Mouse (Mus musculus) cerebellum, adult 11-12 months (tissue): Measurements from ENCODE around the gene Eif4enif1.

Experiments used
- DNase-seq: peaks from one replicate; pipeline ENCODE4 v3.0.0; 2022

Eif4enif1 gene

GRCm38 (mm10) chr11:3278351-3278750 lies 76.2 kb downstream of the Eif4enif1 start:
- DNase-seq = no peak

DNA sequence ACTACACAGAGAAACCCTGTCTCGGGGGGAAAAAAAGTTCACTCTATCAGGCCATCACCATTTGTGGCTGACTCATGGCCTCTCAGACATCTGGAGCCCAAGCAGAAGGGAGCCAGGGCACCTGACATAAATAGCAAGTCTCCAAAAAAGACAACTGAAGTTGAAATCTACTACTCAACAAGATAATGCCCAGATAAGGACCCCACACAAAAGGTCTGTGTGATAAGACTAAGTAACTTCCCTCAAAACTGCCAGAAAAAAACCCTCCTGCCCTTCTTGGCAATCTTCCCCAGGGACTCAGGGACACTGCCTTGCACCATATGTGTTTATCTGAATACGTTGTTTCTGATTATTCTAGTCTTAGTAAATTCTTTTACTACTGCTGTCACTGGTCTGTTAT lies 77.5 kb downstream of the Eif4enif1 start:
- no peak for DNase-seq

DNA sequence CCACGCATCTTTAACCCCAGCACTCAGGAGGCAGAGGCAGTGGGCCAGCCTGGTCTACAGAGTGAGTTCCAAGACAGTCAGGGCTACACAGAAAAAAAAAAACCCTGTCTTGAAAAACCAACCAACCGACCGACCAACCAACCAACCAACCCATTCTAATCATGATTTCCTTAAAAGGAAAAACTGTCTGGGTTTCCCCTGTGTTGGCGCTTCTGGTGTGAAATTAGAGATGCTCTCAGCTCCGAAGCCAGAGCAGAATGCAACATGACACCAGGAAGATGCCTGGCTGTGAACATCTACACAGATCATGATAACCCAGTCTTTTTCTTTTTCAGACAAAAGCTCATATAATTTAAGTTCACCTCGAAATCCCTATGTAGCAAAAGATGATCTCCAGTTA lies 80.7 kb downstream of the Eif4enif1 start:
- DNase-seq = no peak

DNA sequence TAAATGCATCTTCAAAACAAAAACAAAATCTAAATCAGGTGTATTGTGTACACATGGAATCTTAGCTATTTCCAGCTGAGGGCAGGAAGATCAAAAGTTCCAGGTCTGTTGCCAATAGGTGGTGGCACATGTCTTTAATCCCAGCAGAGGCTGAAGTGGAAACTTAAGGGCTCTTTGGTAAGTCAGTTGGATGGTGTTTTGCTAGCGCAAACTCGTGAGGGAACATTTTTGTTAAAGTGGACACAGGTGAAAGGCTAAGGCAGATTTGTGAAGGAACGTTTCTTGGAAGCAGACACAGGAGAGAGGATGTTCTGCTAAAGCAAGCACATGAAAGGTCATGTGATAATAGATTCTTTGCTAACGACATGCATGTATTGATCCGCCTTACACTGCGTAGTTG lies 81.5 kb downstream of the Eif4enif1 start:
- no peak for DNase-seq

DNA sequence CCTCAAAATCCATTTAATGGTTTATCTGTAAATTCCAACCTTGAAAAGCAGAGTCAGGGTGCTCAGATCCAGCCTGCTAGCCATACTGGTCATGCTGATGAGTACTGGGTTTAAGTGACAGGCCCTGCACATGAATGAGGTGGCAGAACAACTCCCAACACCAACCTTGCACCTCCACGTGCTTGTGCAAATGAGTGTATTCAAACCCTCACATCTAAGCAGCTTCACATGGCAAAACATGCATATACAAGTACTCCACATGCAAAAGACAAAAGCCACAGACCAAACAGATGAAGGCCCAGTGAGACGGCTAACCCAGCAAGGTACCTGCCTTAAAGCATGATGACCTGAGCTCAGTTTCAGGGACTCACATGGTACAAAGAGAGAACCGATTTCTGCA lies 83.7 kb downstream of the Eif4enif1 start:
- no peak for DNase-seq

DNA sequence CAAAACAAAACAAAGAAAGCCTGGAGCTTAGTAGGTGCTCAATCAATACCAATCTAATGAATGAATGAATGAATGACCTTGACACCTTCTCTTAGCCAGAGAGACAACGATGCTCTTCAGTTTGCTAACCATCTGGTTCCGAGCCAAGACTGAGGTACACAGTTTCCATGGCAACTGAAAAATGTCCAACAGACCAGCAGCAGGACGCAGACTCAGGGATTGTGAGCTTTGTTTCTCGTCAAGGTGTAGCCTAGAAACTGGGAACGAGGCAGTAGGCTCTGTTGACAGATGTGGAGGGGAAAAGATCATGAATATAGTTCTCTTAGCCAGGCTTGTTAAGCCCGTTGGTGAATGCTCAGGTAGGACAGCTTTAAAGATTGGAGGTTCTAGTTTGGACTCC lies 84.9 kb downstream of the Eif4enif1 start:
- peak; percentile 73 for DNase-seq

- DNase-seq = no peak
Measured at GRCm38 (mm10) chr11:3287921-3288320, 85.7 kb downstream of the Eif4enif1 start.

GRCm38 (mm10) chr11:3288521-3289301 lies 86.5 kb downstream of the Eif4enif1 start, which contains the start of gene Patz1:
Gene Patz1 (plus strand): TSS chr11:3288874.
- peak; percentile 76 for DNase-seq

DNA sequence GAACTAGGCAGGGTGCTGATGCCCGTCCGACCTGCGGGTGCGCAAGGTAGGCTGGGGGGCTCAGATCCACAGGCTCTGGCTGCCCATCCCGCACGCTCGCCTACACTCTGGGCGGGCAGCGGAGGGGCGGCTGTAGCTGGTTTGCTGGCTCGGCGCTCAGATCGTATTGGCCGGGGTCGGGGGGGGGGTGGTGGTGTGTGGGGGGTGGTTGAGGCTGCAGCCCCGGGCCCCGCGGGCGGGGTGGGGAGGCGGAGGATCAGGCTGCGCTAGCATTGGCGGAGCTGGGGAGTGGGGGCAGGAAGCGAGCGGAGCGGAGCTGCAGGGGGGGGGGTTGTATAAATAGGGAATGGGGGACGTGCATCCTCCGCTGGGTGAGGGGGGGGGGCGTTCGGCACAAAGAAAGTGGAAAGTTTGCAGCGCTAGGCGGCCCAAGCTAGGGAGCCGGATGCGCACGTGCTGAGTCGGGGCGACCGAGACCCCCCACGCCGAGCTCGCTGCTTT lies 87.2 kb downstream of the Eif4enif1 start:
- peak; percentile 80 for DNase-seq

GRCm38 (mm10) chr11:3289803-3290639 lies 87.8 kb downstream of the Eif4enif1 start:
- DNase-seq = peak; percentile 89

- DNase-seq = peak; percentile 79
Measured at GRCm38 (mm10) chr11:3290640-3291310, 88.6 kb downstream of the Eif4enif1 start.

DNA sequence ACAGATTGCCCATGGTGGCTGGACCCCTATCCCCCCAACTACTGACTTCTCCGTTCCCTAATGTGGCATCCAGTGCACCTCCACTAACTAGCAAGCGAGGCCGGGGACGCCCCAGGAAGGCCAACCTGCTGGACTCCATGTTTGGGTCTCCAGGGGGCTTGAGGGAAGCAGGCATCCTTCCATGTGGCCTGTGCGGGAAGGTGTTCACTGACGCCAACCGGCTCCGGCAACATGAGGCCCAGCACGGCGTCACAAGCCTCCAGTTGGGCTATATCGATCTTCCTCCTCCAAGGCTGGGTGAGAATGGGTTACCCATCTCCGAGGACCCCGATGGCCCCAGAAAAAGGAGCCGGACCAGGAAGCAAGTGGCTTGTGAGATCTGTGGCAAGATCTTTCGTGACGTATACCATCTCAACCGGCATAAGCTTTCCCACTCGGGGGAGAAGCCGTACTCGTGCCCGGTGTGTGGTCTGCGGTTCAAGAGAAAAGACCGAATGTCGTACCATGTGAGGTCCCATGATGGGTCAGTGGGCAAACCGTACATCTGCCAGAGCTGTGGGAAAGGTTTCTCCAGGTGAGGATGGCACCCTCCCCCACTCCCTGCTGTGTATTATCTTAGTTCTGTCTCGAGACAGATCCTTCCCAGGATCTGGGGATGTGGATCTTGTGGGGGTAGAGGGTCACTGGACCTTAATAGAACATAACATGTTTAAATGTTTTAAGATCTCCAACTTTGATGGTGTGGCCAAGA lies 89.3 kb downstream of the Eif4enif1 start:
- no peak for DNase-seq

GRCm38 (mm10) chr11:3292062-3292421 lies 89.8 kb downstream of the Eif4enif1 start:
- DNase-seq = peak; percentile 52

DNA sequence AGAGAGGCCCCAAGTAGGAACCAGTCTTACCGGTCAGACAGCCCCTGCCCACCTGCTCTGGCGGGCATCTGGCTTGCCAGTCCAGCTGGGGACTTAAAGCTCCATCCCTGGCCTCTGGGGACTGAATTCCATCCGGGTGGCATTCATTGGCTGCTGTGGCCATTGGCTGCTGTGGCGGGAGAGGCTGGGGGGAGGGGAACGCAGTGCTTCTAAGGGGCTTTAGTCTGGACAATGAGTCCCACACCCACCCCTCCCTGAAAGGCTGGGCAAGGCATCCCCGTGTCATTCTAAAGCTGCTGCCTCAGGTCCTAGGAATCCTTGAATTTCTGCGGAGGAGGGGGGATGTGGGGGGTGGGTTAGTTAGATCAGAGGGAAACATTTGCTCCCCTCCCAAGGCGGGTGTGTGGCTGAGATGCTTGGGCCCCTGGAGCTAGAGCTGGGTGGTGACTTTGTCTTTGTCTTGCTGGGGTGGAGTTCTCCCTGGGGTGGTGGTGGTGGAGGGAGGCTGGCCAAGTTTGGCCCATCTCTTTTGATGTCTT lies 90.6 kb downstream of the Eif4enif1 start:
- DNase-seq = peak; percentile 55

- no peak for DNase-seq
Measured at GRCm38 (mm10) chr11:3293361-3293760, 91.2 kb downstream of the Eif4enif1 start.
